Mouse (Mus musculus): ENCODE data around the gene Lrrc18.

Lrrc18 gene

DNA sequence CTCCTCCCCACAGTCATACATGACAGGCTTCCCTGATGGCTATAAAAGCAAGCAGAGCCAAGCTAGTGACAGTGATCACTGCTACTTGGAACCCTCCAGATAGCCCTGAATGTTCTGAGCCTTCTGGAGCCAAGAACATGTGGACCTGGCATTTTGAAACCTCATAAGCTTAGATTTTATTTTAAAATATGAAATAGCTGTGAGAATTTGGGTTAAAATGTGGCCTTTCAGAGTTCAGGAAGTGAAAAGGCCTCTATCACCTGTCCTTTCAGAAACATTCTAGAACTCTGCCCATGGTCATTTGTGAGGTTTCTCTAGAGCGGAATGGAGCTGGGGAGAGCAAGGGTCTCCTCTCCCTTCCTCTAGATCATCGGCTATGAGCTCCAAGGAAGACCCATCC lies at the start of gene Lrrc18:
Gene Lrrc18 (plus strand): TSS at position 301 of the 400 bp plus-strand sequence.
- ATAC-seq (ENCODE audit: low TSS enrichment), result no peak

DNA sequence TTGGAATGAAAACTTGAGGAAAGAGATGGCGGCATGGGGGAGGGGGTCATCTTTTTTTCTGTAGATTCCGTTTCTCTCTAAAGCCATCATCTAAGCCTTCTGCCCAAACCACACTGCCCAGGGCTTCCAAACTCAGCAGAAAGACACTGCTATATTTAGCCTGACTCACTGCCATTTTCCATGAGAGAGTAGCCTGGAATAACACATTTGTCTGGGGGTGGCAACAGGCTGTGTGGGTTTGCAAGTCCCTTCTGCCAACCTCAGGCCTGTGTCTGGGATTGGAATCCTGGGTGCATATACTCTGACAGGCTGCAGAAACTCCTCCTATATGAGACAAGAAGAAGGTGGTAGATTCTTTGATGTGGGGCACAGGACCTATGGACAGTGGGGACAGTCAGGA lies 43.7 kb upstream of the Lrrc18 start:
- ATAC-seq (ENCODE audit: low TSS enrichment), result peak; percentile 99

DNA sequence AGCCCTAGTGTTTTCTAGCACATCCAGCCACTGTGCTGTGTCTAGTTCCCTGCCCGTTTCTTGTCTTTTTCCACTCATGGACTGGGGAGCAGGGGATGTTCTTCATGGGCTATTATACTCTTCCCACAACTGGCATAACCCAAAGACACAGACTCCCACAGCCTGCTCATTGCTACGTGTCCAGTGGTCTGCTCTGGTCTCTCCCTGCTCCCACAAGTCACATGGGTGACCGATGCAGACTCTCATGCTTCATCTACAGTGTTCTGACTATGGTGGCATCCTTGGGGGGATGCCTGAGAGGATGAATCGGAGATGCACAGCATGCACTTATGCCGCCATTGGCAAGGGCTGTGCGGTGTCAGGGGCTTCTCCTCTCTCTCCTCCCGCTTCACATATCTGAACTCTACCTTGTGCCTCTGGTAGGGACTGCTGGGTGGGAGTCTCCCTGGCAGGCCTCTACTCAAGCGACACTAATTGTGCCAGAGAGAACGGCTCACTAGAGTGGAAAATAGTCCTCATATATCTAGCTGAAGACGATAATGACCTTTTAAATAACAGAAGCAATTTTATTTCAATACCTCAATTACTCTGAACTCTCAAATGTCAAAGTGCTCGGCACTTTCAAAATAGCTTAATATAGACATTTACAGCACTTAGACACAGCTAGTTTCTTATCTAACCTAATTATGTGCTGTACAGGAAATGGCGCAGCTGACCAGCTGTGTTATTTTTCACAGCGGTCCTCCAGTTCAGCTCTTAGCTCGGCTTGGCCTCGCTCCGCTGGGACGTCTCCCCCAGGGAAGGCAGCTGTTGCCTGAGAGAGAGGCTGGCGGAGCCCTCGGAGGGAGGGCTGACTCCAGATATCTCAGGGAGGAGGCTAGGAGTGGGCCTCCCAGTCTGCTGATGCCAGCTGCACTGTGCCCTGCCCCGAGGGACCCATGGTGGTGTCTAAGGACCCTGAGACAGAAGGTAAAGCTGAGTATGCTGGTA lies 40.6 kb upstream of the Lrrc18 start:
- ATAC-seq (ENCODE audit: low TSS enrichment), result no peak

- peak; percentile 55 for ATAC-seq (ENCODE audit: low TSS enrichment)
Measured at GRCm38 (mm10) chr14:32956486-32956885, 34.7 kb upstream of the Lrrc18 start.

GRCm38 (mm10) chr14:32958671-32959070 lies 32.5 kb upstream of the Lrrc18 start:
- ATAC-seq (ENCODE audit: low TSS enrichment), result no peak

- ATAC-seq (ENCODE audit: low TSS enrichment), result peak; percentile 88
Measured at GRCm38 (mm10) chr14:32960481-32960880, 30.7 kb upstream of the Lrrc18 start.

GRCm38 (mm10) chr14:32964742-32965141 lies 26.4 kb upstream of the Lrrc18 start:
- ATAC-seq (ENCODE audit: low TSS enrichment), result no peak

DNA sequence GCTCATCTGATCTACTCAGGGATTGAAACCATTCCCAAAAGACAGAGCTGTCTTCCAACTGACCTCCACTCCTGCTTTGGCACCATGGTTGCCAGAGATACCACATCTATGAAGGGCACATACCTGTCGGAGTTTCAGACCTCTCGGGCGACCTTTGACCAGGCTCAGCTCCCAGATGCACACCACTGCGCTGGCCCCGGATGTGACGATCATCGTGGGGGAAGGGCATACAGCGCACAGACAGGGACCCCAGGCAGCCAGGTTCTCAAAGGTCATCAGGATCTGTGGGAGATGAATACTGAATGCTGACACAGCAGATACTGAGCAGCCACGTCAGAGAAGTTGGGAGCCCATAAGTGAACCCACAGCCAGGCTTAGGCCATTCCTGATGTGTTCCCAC lies 20.5 kb upstream of the Lrrc18 start:
- no peak for ATAC-seq (ENCODE audit: low TSS enrichment)

- no peak for ATAC-seq (ENCODE audit: low TSS enrichment)
Measured at GRCm38 (mm10) chr14:32984176-32984738, 6.9 kb upstream of the Lrrc18 start.

- no peak for ATAC-seq (ENCODE audit: low TSS enrichment)
Measured at GRCm38 (mm10) chr14:32986659-32987058, 4.5 kb upstream of the Lrrc18 start.

DNA sequence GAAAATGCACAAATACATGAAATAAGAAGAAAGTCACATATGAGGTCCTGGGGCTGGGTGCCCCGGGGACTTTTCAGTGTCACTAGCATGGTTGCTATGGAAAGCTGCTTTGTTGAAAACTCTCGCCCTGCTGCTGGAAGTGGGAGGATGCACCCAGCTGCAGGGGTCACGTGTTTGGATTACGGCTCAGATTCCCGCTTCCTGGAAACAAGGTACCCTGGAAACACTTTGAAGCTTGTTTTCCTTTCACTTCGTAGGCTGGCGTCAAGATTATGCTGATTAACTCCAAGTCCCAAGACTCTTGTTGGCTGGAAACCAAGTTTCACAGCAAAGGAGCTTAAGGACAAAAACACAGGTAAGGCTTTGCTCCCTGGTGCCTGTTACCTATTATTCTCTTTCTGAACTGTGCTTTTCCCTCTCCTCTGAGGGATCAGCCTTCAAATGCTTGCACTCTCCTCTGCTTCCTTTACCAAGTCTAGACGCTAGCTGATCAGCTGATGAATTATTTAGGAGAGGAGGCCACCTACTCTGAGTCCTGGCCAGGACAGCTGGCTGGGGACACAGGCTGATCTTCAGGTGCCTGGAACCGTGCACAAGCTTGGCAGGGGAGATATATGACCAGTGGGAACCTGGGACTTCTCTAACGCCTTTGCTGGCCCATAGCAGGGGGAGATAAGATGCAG lies 3.9 kb downstream of the Lrrc18 start:
- 0 out of 2 replicates have a peak, but pooled peaks have one; percentile 34 for ATAC-seq (ENCODE audit: low TSS enrichment)

DNA sequence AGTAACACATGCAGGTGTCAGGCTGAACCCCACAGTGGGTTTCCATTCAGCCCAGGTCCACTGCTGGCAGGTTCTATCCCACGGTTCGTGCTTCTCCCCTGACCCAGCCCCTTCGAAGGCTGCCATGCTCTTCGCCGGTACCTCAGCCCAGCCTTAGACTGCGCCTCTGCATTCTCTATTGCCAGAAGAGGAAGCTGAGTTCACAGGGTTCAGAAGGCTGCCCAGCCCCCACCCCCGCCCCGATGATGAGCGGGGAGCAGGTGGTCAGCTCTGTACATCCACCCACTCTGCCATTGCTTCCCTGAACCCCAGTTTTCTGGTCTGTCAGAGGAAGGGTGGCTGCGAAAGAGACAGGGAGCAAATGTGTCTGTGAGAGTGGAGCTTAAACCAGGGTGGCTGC lies 8.3 kb downstream of the Lrrc18 start:
- ATAC-seq (ENCODE audit: low TSS enrichment), result no peak

DNA sequence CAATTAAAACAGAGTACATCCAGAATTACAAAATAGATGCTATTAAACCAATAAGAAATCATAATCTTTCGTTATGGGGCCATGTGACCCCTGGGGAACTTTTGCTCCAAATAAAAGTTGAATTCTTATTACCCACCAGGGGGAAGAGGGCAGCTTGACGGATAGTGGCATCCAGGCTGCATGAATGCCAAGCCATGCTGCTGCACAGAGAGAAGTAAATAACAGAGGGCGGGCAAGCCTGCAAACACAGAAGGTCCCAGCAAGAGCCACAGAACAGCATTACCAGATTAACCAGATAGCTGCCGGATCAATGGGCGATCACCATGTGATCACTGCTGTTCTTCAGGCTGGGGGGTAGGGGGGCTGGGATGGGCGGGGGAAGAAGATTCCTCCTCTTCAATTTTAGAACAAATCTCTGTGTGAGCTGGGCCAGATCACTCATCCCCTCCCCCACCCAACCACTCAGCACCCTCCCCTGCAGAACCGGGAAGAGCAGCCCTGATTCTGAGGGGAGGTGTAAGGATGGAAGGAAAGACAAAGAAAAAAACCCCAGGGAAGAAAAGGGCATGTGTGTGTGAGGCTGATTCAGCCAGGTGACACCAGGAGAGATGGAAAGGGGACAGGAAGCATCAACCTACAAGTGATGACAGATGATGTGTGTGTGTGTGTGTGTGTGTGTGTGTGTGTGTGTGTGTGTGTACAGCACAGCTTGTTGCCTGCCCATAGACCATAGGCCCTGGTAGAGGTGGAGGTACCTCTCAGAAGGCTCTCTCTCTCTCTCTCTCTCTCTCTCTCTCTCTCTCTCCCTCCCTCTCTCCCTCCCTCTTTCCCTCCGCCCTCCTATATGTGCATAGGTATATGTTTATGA lies 9.2 kb downstream of the Lrrc18 start:
- ATAC-seq (ENCODE audit: low TSS enrichment), result no peak

GRCm38 (mm10) chr14:33005114-33005513 lies 13.9 kb downstream of the Lrrc18 start:
- no peak for ATAC-seq (ENCODE audit: low TSS enrichment)

DNA sequence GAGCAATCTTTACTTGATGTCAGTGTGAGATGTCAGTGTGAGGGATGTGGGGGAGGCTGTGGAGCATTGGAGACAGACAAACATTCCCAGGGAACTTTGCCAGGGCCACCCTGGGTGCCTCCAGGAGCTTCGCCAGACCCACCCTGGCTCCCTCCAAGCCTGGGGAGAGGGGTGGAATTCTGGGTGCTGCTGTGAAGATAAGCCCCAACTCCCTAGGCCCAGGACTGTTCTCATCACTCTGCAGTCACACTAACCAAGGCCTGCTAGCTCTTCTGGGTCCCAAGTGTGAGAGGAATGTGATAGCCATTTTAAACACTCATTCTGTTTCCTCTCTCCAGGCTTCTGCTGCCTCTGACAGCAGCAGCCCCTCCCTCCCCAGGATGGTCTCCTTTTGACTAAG lies 16.5 kb downstream of the Lrrc18 start:
- no peak for ATAC-seq (ENCODE audit: low TSS enrichment)

GRCm38 (mm10) chr14:33019050-33019449 lies 27.9 kb downstream of the Lrrc18 start:
- no peak for ATAC-seq (ENCODE audit: low TSS enrichment)

DNA sequence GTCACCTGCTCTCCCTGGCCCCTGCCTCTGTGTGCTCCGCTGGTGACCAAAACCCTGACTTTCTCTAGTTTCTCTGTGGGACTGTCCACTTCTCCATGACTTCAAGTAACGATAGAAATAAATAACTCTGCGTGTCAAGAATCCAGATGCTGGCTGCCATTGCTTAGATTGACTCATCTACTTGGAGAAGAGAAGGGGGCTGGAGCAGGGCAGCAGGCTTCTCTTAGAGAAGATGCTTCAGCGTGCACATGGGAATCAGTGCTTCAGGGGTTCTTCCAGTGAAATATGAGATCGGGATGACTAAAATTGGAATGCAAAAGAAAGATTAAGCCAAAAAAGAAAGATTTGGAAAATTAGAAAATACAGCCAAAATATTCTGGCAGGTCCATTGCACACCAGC lies 28.4 kb downstream of the Lrrc18 start:
- ATAC-seq (ENCODE audit: low TSS enrichment), result no peak

DNA sequence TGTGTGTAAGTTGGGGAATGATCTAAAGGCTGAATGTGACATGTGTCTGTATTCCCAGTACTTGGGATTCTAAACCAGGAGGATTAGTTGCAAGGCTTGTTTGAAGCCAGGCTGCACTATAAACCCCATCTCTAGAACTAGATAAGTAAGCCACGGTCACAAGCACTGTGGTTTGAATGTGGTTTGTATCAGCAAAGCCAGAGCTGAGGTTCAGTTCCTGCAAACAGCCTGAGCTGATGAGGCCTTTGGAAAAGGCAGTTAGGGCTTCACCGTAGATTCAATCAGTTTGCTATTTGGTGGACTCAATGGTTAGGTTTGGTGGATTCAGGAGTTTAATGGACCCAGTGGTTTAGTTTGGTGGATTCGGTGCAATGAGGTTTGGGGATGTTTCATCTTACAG lies 39.7 kb downstream of the Lrrc18 start:
- no peak for ATAC-seq (ENCODE audit: low TSS enrichment)

- peak; percentile 79 for ATAC-seq (ENCODE audit: low TSS enrichment)
Measured at GRCm38 (mm10) chr14:33033424-33033823, 42.2 kb downstream of the Lrrc18 start.

GRCm38 (mm10) chr14:33035386-33035785 lies 44.2 kb downstream of the Lrrc18 start:
- ATAC-seq (ENCODE audit: low TSS enrichment), result no peak

- no peak for ATAC-seq (ENCODE audit: low TSS enrichment)
Measured at GRCm38 (mm10) chr14:33036811-33037210, 45.6 kb downstream of the Lrrc18 start.

GRCm38 (mm10) chr14:33045217-33045616 lies 54.0 kb downstream of the Lrrc18 start:
- no peak for ATAC-seq (ENCODE audit: low TSS enrichment)
